ENCODE assay signal across 12 mouse cellular contexts in the genomic region with DNA sequence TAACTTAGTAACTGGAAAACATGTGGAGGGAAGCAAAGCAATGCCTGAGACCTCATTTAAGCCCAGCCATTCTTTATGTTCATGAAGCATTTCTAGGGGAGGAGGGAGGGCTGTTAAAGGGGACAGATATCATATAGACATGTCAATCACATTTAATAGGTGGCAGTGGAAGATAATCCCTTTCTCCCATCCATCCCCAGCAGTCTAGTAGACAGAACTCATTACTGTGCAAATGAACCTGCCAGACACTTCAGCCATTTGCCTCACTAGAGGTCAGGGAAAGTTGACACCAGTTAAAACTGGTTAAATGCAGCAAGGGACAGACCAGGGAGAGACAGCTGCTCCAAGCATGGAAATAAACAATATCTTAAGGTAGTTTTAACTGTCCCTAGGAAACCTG.
A peak's percentile ranks its signal among the peaks of the same experiment; 100 is the strongest.
DNase-seq lines count a peak whose midpoint lies in the region; ATAC-seq lines count a peak whose summit lies in the region.
"Had no signal": no experiment of that assay in that cellular context is flagged by ENCODE, and none has a peak within 500 bp of the region (broad histone marks: within the 10 kb centered on the region; RNA-seq: fewer than 3 reads in every experiment).

No protein-coding gene starts in this region.

- no peak overlapping the region for H3K9ac ChIP-seq in neural tube, embryonic 11.5 days (ENCODE audit: low read length)
- H3K9ac ChIP-seq in forebrain, embryonic 13.5 days = no peak overlapping the region
- no peak overlapping the region for H3K9ac ChIP-seq in limb, embryonic 15.5 days
- H3K9ac ChIP-seq: stomach, embryonic 15.5 days had no signal

- no peaks in the 10 kb centered on the region for H3K27me3 ChIP-seq in neural tube, embryonic 11.5 days (ENCODE audit: control insufficient read depth, insufficient read depth, low read length)
- no peaks in the 10 kb centered on the region for H3K27me3 ChIP-seq in forebrain, embryonic 13.5 days
- no peaks in the 10 kb centered on the region for H3K27me3 ChIP-seq in limb, embryonic 15.5 days
- H3K27me3 ChIP-seq: CH12.LX; stomach, embryonic 15.5 days had no signal

- DNase-seq in neural tube, embryonic 11.5 days (ENCODE audit: low spot score) = peak; percentile 54
- no peak for DNase-seq in neural tube, embryonic 10.5 days (ENCODE audit: extremely low spot score, low spot score)
- DNase-seq in retina, postnatal 1 day = peak; percentile 86
- DNase-seq in gastrocnemius, adult 8-10 months (ENCODE audit: low spot score in 2 of 2) = no peak
- no peak for DNase-seq in cerebellum, adult 9-11 months
- no peak for DNase-seq in cerebellum, postnatal 36 days
- DNase-seq: heart, adult 2 months; heart, postnatal 36 days had no signal

- H3K4me2 ChIP-seq in neural tube, embryonic 11.5 days (ENCODE audit: low read depth) = no peak overlapping the region
- no peak overlapping the region for H3K4me2 ChIP-seq in forebrain, embryonic 13.5 days
- no peak overlapping the region for H3K4me2 ChIP-seq in limb, embryonic 15.5 days
- H3K4me2 ChIP-seq: stomach, embryonic 15.5 days had no signal

- H3K27ac ChIP-seq in neural tube, embryonic 11.5 days (ENCODE audit: low read depth, low read length) = no peak overlapping the region
- no peak overlapping the region for H3K27ac ChIP-seq in forebrain, embryonic 13.5 days
- H3K27ac ChIP-seq in limb, embryonic 15.5 days = no peak overlapping the region
- H3K27ac ChIP-seq: heart, adult 2 months; stomach, embryonic 15.5 days had no signal

- peak; percentile 90 for ATAC-seq in neural tube, embryonic 11.5 days (ENCODE audit: insufficient read depth, low FRiP score, low TSS enrichment)
- peak; percentile 85; the same call in 1 of the 2 replicates for ATAC-seq in forebrain, embryonic 13.5 days
- peak; percentile 65; the same call in 1 of the 2 replicates for ATAC-seq in limb, embryonic 15.5 days (ENCODE audit: insufficient number of reproducible peaks, low FRiP score, low TSS enrichment, low read depth)

- no peaks in the 10 kb centered on the region for H3K4me1 ChIP-seq in neural tube, embryonic 11.5 days (ENCODE audit: control insufficient read depth, insufficient read depth, low read length)
- peaks cover 9% of the 10 kb centered on the region; the same call in 1 of the 2 replicates for H3K4me1 ChIP-seq in forebrain, embryonic 13.5 days
- no peaks in the 10 kb centered on the region for H3K4me1 ChIP-seq in limb, embryonic 15.5 days
- H3K4me1 ChIP-seq: stomach, embryonic 15.5 days had no signal

- H3K9me3 ChIP-seq in neural tube, embryonic 11.5 days (ENCODE audit: control insufficient read depth, low read length) = no peaks in the 10 kb centered on the region
- H3K9me3 ChIP-seq in forebrain, embryonic 13.5 days (replicated peaks) = no peaks in the 10 kb centered on the region
- H3K9me3 ChIP-seq in limb, embryonic 15.5 days = no peaks in the 10 kb centered on the region
- H3K9me3 ChIP-seq: stomach, embryonic 15.5 days had no signal

- H3K36me3 ChIP-seq in neural tube, embryonic 11.5 days (ENCODE audit: control insufficient read depth, insufficient read depth, low read length) = no peaks in the 10 kb centered on the region
- no peaks in the 10 kb centered on the region for H3K36me3 ChIP-seq in forebrain, embryonic 13.5 days (ENCODE audit: poor library complexity, severe bottlenecking)
- no peaks in the 10 kb centered on the region for H3K36me3 ChIP-seq in limb, embryonic 15.5 days
- H3K36me3 ChIP-seq: stomach, embryonic 15.5 days had no signal

- H3K4me3 ChIP-seq in neural tube, embryonic 11.5 days (ENCODE audit: low read depth, low read length) = no peak overlapping the region
- H3K4me3 ChIP-seq in forebrain, embryonic 13.5 days = no peak overlapping the region
- H3K4me3 ChIP-seq in limb, embryonic 15.5 days = no peak overlapping the region
- H3K4me3 ChIP-seq: heart, adult 2 months; stomach, embryonic 15.5 days had no signal

Comparison
In these comparisons a context has a peak if more than half of its experiments do, and no peak if none do; other contexts are left out.
1. DNase-seq: peak in neural tube, embryonic 11.5 days (single experiment) and retina, postnatal 1 day (single experiment); none in neural tube, embryonic 10.5 days (single experiment), gastrocnemius, adult 8-10 months (0 of 2), cerebellum, adult 9-11 months (single experiment) and cerebellum, postnatal 36 days (0 of 2).
2. Peak in every context shown above with its lines, with median percentiles within 50 percentile points of each other: ATAC-seq.